Mouse (Mus musculus): ENCODE data around the gene Gm17606.

GRCm38 (mm10) chr14:54609962-54610361 is 30.8 kb upstream of the Gm17606 start:
- TF ChIP-seq CTCF (IDR thresholded peaks at IDR 0.05; ENCODE audit: low read depth): peak; percentile 79
- no peak for TF ChIP-seq EP300 (IDR thresholded peaks at IDR 0.05; ENCODE audit: low read depth)

All from liver, embryonic 14.5 days (tissue).